Mouse (Mus musculus): ENCODE results near the gene Ddit4. TPM values are rescaled to one million over a fixed set of nuclear protein-coding genes. Genes with fewer than 3 reads are reported as not detected.
A peak's percentile ranks its signal among the peaks of the same experiment; 100 is the strongest.

Ddit4 gene
- polyA plus RNA-seq, 1 experiment: 6.1 TPM

DNA sequence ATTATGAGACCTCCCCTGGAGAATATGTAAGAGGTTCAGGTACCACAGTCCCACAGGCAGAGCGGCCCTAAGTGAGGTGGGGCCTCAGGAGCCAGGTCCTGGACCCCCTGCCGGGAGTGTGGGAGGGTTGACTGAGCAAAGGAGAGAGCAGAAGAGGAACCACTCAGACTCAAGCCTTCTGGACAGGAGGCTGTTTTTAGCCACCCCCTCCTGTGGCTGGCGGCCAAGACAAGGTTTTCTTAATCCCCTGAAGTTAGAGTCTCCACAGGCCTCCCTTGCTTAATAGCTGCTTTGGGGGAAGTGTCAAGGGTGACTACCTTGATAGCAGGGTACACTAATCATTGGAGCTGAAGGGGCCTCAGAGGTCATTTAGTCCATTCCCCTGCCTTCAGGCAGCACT, 27.3 kb downstream of the Ddit4 start:
- H3K27ac ChIP-seq (replicated peaks; ENCODE audit: low read depth, low read length): peak overlapping the region; percentile 82
- H3K4me3 ChIP-seq (ENCODE audit: insufficient read depth, low read depth, low read length): no peak overlapping the region
- H3K4me1 ChIP-seq (ENCODE audit: control insufficient read depth, insufficient read depth, insufficient read length, low read length): peaks cover 28% of the 10 kb centered on the region

DNA sequence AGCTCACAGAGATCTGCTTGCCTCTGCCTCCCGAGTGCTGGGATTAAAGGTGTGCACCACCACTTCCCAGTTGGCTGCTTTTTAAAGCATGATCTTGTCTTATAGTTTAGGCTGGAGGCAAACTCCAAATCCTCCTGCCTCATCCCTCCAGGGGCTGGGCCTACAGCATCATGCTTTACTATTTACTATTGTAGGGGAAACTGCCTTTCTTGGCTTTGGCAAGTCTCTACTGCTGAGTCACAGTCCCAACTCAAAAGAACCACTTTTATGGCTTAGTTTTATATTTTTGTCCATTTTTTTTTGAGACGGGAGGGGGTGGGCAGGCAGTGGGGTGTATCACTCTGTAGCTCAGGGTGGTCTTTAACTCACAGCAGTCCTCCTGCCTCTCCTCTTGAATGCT, 28.1 kb downstream of the Ddit4 start:
- no peak overlapping the region for H3K27ac ChIP-seq (replicated peaks; ENCODE audit: low read depth, low read length)

DNA sequence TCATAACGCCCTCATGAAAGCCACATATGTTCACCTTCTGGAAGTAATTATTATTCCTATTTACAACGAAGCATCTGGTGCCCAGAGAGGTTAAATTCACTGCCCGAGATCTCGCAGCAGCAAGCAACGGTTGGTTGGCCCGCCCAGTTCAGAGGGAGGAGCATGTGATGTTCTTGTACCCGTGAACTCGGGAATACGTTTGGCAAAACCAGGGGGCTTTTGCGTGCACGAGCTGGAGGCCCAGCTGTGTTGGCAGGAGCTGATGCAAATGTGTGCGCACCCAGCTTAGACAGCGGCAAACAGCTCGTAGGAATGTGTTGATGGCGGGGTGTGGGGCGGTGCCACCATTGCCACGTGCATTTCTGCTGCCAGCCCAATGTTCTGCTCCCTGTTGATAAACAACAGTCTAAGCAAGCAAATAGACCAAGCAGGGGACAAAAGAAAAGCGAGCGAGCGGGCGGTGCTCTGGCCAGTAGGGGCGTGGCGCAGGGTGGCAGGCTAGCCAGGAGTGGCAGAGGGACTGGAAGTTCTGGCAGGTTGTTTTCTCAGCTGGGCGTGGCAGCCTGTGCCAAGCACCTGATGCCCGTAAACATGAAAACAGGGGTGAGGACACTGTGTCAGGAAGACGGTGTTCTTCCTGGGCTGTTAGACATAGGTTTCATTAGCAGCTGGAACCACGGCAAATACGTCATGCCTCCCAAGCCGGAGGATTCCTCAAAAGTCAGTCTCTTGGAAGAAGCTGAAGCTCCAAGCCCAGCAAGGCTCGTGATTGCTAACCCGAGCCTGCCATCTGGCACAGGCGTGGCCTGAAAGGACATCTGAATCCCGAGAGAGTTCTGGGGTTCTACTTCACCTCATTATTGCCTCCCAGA, 30.6 kb downstream of the Ddit4 start:
- H3K4me1 ChIP-seq (ENCODE audit: control insufficient read depth, insufficient read depth, insufficient read length, low read length): peaks cover 31% of the 10 kb centered on the region
- peak overlapping the region; percentile 44 for H3K4me3 ChIP-seq (ENCODE audit: insufficient read depth, low read depth, low read length)
- peak overlapping the region; percentile 82 for H3K27ac ChIP-seq (replicated peaks; ENCODE audit: low read depth, low read length)

More for the DNA sequence above, 28.1 kb downstream of the Ddit4 start:
- H3K4me1 ChIP-seq (ENCODE audit: control insufficient read depth, insufficient read depth, insufficient read length, low read length): peaks cover 26% of the 10 kb centered on the region
- H3K4me3 ChIP-seq (ENCODE audit: insufficient read depth, low read depth, low read length): no peak overlapping the region

DNA sequence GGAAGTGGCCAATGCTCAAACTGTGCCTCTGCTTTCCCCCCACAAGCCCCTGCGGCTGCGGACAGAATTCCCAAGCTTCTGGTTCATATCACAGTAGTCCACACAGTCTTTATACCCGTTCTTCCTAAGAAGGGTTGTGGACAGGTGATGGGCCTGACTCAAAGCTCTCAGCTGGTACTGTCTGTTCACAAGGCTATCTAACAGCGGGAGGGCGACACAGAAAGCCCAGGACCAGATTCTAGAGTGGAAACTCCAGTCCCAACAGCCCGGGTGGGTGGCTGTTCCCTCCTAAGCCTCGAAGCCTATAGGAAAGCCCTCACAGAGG, 31.2 kb downstream of the Ddit4 start:
- peak overlapping the region; percentile 82 for H3K27ac ChIP-seq (replicated peaks; ENCODE audit: low read depth, low read length)
- peak overlapping the region; percentile 44 for H3K4me3 ChIP-seq (ENCODE audit: insufficient read depth, low read depth, low read length)
- H3K4me1 ChIP-seq (ENCODE audit: control insufficient read depth, insufficient read depth, insufficient read length, low read length): peaks cover 36% of the 10 kb centered on the region

DNA sequence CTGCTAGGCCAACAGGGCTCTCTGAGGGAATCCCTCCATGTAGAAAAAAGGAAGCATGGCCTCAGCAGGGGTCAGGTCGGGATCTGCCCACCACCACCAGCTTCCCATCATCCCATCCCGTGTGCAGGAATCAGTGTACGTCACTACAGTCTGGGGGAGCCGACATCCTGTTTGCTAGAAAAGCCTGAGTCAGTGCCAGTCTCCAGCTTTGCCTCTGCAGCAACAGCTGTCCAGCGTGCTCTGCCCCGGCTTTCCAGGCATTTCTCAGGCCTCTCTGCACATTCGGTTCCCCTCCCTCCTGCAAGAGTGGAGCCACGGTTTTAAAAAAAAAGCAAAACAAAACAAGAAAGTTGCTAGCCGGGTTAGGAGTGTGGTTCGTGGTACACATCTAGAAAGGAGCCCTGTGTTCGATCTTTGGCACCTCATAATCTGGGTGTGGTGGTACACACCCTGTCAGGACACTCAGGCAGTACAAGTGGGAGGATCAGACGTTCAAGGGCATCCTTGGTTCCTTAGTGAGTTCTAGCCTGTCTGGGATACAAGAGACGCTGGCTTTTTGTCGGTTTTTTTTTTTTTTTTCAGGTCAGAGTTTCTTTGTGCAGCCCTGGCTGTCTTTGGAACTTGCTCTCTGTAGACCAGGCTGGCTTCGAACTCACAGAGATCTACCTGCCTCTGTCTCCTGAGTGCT, 32.0 kb downstream of the Ddit4 start:
- H3K27ac ChIP-seq (replicated peaks; ENCODE audit: low read depth, low read length): peak overlapping the region; percentile 82; the same call in 1 of the 2 replicates
- no peak overlapping the region for H3K4me3 ChIP-seq (ENCODE audit: insufficient read depth, low read depth, low read length)
- peaks cover 39% of the 10 kb centered on the region for H3K4me1 ChIP-seq (ENCODE audit: control insufficient read depth, insufficient read depth, insufficient read length, low read length)

DNA sequence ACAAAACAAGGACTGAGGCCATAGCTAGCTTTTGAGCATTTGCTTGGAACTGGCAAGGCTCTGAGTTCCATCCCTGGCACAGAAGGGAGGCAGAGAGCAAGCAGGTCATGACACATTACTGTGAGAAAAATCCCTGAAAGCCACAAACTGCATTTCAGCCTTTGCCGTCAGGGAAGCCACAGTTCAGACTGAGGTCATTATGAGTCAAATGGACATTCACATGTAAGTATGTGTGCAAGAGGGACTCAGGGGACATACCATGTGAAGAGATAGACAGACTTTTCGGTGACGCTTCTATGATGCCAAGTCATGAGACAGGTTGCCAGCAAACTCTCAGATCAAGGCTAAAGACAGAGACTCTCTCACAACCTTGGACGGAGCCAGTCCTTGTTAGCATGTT, 33.5 kb downstream of the Ddit4 start:
- H3K27ac ChIP-seq (replicated peaks; ENCODE audit: low read depth, low read length): peak overlapping the region; percentile 2
- peaks cover 41% of the 10 kb centered on the region for H3K4me1 ChIP-seq (ENCODE audit: control insufficient read depth, insufficient read depth, insufficient read length, low read length)
- no peak overlapping the region for H3K4me3 ChIP-seq (ENCODE audit: insufficient read depth, low read depth, low read length)

DNA sequence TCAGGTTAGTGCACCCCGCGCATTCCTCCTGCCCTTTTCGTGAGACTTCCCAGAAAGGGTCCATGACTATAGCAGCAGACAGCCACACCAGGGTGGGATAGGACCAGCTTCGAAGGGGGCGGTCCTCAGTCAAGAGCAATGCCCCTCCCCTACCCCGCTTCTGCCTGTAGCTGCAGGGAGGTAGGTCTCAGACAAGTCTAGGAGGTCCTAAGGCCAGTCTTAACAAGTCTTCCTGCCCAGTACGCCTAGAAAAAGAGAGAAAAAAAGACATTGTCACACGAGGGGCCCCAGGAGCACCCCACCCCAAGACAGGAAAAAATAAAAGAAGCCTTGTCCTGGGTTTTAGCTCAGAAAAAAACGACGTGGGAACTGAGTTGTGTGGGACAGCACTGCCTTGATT, 35.0 kb downstream of the Ddit4 start:
- Histone ChIP-seq H3K27ac (replicated peaks; ENCODE audit: low read depth, low read length) (peak overlapping the region; percentile 72), H3K4me3 (ENCODE audit: insufficient read depth, low read depth, low read length) (peak overlapping the region; percentile 22; the same call in 1 of the 2 replicates), H3K4me1 (ENCODE audit: control insufficient read depth, insufficient read depth, insufficient read length, low read length) (peaks cover 50% of the 10 kb centered on the region)

DNA sequence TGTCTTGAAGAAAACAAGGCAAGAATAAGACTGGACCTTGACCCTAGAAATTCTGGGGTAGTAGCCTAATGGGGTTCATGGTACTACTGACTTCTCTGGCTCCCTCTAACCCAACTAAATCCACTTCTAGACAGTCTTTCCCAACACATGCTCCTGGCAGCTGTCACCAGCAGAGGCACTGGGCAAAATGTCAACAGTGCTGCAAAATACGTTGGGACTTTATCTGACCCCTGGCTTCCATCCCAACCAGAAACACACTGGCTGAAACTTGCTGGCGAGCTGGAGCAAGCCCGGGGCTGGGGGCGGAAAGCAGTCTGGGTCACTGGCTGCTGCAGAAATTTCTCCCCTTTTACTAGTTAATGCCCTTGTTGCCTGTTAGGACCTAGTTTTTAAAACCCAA, 35.5 kb downstream of the Ddit4 start:
- Histone ChIP-seq H3K27ac (replicated peaks; ENCODE audit: low read depth, low read length) (peak overlapping the region; percentile 95), H3K4me1 (ENCODE audit: control insufficient read depth, insufficient read depth, insufficient read length, low read length) (peaks cover 48% of the 10 kb centered on the region), H3K4me3 (ENCODE audit: insufficient read depth, low read depth, low read length) (no peak overlapping the region)

DNA sequence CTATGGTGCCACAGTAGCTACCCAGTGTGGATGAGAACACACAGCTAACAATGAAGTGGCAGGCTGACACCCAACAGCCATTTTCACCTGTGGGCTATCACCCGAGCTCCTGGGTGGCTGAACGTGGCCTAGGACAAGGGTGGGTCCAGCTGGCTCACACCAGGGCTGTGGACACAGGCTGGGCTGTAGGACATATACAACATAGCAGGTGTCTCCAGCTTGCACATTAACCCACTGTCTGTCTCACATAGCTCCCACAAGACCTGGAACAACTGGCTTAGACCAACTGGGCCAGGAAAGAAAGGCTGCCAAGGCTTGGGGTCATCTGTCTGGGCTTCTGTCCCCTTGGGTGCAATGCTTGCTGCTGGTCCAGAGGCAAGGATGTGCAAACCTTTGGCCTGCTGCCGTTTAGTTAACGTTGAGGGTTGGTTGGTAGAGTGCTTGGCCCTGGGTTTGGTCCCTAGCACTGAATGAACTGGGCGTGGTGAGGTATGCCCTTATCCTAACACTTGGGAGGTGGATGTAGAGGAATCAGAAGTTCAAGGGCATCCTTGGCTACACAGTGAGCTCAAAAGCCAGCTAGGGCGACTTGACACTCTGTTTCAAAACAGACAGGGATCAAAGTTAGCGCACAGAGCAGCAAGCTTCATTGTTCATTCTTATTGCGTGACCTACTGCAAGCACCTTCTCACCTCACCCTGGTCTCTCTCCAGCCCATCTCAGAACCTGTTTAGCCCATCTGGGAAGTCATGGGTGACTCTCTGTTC, 36.3 kb downstream of the Ddit4 start:
- no peak overlapping the region for H3K4me3 ChIP-seq (ENCODE audit: insufficient read depth, low read depth, low read length)
- peak overlapping the region; percentile 96 for H3K27ac ChIP-seq (replicated peaks; ENCODE audit: low read depth, low read length)
- H3K4me1 ChIP-seq (ENCODE audit: control insufficient read depth, insufficient read depth, insufficient read length, low read length): peaks cover 49% of the 10 kb centered on the region

DNA sequence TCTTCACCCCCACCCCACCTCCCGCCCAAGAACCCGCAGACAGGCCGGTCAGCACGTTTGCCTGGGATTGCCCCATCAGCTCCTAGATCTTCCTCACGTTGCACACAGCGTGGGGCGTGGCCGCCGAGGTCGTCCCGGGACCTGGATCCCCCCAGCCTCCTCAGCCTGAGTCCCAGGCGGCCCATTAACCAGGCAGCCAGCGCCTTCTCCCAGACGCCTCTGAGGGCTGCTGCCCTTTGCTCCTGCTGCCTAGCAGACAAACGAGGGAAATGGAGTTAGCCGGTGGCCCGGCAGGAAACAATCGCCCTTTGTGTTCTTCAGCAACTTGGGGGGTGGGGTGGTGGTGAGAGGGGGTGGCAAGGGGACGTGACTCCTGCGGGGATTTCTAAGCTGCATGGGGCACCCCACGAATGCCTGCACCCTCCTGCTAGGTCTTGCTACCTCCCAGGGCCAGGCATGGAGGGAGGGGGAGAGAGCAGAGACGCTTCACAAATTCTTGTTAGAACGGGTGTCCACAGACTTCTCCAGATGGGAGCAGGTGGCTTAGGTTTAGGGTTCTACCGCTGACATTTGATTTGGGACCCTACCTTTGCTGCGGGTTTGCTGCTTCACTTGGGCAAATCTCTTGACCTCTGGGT, 40.0 kb downstream of the Ddit4 start:
- Histone ChIP-seq H3K27ac (replicated peaks; ENCODE audit: low read depth, low read length) (peak overlapping the region; percentile 93), H3K4me1 (ENCODE audit: control insufficient read depth, insufficient read depth, insufficient read length, low read length) (peaks cover 47% of the 10 kb centered on the region), H3K4me3 (ENCODE audit: insufficient read depth, low read depth, low read length) (peak overlapping the region; percentile 2; the same call in 1 of the 2 replicates)

DNA sequence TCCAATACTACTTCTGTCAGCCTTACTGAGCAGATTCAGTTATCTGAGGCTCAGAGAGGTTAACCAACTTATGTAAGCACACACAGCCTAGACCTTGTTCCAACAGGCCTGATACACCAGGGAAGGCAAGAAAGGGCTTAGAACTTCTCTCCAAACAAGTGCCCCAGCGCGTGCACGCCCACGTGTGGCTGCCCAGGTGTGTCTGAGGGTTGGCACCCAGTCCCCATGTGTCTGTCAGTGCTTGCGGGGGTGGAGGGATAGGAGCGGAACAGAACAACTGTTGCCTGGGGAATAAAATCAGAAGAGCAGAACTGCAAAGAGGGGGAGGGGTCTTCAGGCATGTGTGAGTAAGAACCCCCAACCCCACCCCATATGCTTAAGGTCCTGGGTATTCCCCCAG, 40.5 kb downstream of the Ddit4 start:
- H3K27ac ChIP-seq (replicated peaks; ENCODE audit: low read depth, low read length): peak overlapping the region; percentile 85
- peak overlapping the region; percentile 2; the same call in 1 of the 2 replicates for H3K4me3 ChIP-seq (ENCODE audit: insufficient read depth, low read depth, low read length)
- peaks cover 47% of the 10 kb centered on the region for H3K4me1 ChIP-seq (ENCODE audit: control insufficient read depth, insufficient read depth, insufficient read length, low read length)

DNA sequence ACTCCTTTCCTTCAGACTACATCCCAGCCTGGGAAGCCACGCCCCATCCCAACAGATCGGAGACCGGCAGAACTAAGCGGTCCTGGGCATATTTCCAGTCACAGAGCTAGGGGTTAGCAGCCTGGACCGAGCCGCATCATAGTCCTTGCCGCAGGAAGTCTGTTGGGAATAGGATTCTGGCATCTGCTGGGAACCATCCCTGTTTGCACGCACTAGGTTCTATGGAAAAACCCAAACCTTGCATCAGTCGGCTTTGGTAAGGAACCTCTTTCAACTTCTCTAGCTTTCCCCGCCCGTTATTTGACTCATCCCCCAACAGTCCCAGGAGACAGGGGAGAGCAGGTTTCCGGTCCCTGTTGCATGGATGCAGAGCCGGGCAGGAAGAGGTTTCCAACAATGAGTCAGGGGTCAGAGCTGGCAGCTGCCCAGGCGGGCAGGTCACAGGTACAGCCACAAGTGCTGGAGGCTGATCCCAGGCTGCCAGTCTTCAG, 42.2 kb downstream of the Ddit4 start:
- peak overlapping the region; percentile 82 for H3K27ac ChIP-seq (replicated peaks; ENCODE audit: low read depth, low read length)
- peaks cover 36% of the 10 kb centered on the region for H3K4me1 ChIP-seq (ENCODE audit: control insufficient read depth, insufficient read depth, insufficient read length, low read length)
- peak overlapping the region; percentile 19 for H3K4me3 ChIP-seq (ENCODE audit: insufficient read depth, low read depth, low read length)

DNA sequence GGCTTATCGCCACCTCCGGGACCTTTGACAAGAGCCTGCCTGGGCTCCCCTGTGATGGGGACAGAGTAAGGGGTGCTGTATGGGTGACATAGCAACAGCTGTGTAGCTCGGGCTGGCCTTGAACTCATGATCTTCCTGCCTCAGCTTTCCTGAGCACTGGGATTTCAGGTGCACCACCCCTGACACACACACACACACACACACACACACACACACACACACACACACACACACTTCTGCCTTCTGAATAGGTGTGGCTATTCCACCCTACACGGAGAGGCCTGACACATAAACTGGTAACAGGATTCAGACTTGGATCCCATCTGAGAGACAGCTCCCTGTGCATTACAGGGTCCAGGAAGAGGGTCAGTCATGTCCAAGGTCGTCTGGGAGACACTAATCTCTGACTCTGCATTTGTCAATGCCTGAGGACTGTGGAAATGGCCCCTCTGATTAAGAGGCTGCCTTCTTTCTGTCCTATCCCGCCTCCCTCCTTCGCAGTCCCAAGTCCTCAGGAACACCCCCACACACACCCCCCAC, 42.8 kb downstream of the Ddit4 start:
- Histone ChIP-seq H3K4me3 (ENCODE audit: insufficient read depth, low read depth, low read length) (no peak overlapping the region), H3K27ac (replicated peaks; ENCODE audit: low read depth, low read length) (peak overlapping the region; percentile 84), H3K4me1 (ENCODE audit: control insufficient read depth, insufficient read depth, insufficient read length, low read length) (peaks cover 34% of the 10 kb centered on the region)

DNA sequence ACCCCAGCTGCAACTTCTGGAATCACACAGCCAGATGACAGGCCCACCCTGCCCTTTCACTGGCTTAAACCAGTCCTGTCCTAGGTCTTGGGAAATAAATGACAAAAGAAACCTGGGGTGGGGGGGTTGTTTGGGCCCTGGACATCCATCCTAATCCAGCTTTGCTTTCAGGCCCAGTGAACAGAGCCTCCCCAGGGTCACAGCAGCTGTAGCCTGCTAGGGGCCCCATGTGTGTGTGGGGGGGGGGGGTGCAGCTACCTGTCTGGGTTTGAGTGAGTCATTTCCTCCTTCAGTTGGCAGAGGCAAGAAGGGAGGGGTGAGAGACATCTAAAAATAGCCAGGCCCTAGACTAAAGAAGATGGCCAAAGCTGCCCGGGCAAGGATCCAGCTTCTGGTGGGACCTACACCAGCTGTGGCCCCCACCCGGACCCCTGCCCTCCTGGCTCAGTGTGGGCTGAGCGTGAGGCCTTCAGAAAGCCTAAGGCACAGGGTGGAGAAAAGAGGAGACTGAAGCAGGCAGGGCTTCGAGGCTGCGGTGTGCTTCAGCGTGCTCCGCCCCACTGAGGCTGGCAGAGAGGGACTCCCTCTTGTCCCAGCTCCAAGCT, 43.8 kb downstream of the Ddit4 start:
- Histone ChIP-seq H3K27ac (replicated peaks; ENCODE audit: low read depth, low read length) (peak overlapping the region; percentile 80), H3K4me1 (ENCODE audit: control insufficient read depth, insufficient read depth, insufficient read length, low read length) (peaks cover 33% of the 10 kb centered on the region), H3K4me3 (ENCODE audit: insufficient read depth, low read depth, low read length) (no peak overlapping the region)
